Mouse (Mus musculus) testis, adult 2 months (tissue): ENCODE results near the gene E4f1.

Source experiments
- CTCF ChIP-seq: fragments of 200-500 bp; IDR thresholded peaks from 2 replicates; pipeline ENCODE4 v1.5.1; 2012; ENCODE audit warnings: low read depth, mild to moderate bottlenecking, inconsistent platforms, low read length, moderate library complexity; ENCODE audit not compliant: control insufficient read depth, insufficient read depth, insufficient replicate concordance
- POLR2A ChIP-seq: fragments of 200-500 bp; IDR thresholded peaks from 2 replicates; pipeline ENCODE4 v1.6.1; 2012; ENCODE audit warnings: low read depth, mild to moderate bottlenecking, inconsistent platforms, low read length, moderate library complexity; ENCODE audit not compliant: control insufficient read depth

GRCm38 (mm10) chr17:24449507-24449906 is 20.6 kb downstream of the E4f1 start:
- TF ChIP-seq CTCF (no peak), POLR2A (no peak)
